Mouse (Mus musculus): Measurements from ENCODE around the gene Patj. TPM values are rescaled to one million over a fixed set of nuclear protein-coding genes. Genes with fewer than 3 reads are reported as not detected.
"Not testable (repeated sequence)": the region's sequence is repeated elsewhere in the genome, so short reads cannot be mapped to it uniquely, and the experiment has no call there.

Gene Patj
- polyA plus RNA-seq, 2 experiments, result 11.9 to 16.7 TPM

DNA sequence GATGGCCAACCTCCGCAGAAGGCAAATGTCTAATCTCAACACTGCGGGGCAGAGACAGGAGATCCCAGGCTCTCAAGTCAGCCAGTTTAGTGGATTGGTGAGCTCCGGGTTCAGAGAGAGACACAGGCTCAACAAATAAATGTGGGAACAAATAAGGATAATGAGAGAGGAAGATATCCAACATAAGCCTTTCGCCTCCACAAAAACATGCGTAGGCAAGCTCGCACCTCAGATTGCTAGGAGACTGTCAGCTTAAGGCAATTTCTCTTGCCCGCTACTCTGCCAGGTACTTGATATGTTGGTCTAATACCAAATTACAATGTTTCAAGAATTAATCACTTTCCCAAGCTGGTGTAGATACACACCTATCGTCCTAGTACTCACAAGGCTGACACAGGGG is 315.3 kb downstream of the Patj start:
- Histone ChIP-seq H3K9ac (ENCODE audit: low read depth, low read length, severe bottlenecking) (no peak overlapping the region), H3K9me3 (ENCODE audit: control insufficient read depth, low read length) (no peaks in the 10 kb centered on the region), H3K27me3 (ENCODE audit: control insufficient read depth, insufficient read depth, low read length) (no peaks in the 10 kb centered on the region), H3K4me3 (replicated peaks; ENCODE audit: low read length) (no peak overlapping the region), H3K4me2 (replicated peaks; ENCODE audit: low read depth, low read length, severe bottlenecking) (no peak overlapping the region), H3K36me3 (ENCODE audit: control insufficient read depth, insufficient read depth, low read length) (no peaks in the 10 kb centered on the region; the same call in 1 of the 2 replicates), H3K27ac (replicated peaks; ENCODE audit: low read depth, low read length) (no peak overlapping the region), H3K4me1 (ENCODE audit: control insufficient read depth, insufficient read depth, low read length) (no peaks in the 10 kb centered on the region)
- no peak for TF ChIP-seq POLR2A (IDR thresholded peaks at IDR 0.05; ENCODE audit: borderline replicate concordance, extremely low read depth, insufficient read depth, insufficient read length)
- DNase-seq (ENCODE audit: low spot score) (no peak), ATAC-seq (ENCODE audit: low FRiP score, low read depth) (no peak)
- WGBS, result 90% methylated on average over 8 of the region's 8 CpGs

DNA sequence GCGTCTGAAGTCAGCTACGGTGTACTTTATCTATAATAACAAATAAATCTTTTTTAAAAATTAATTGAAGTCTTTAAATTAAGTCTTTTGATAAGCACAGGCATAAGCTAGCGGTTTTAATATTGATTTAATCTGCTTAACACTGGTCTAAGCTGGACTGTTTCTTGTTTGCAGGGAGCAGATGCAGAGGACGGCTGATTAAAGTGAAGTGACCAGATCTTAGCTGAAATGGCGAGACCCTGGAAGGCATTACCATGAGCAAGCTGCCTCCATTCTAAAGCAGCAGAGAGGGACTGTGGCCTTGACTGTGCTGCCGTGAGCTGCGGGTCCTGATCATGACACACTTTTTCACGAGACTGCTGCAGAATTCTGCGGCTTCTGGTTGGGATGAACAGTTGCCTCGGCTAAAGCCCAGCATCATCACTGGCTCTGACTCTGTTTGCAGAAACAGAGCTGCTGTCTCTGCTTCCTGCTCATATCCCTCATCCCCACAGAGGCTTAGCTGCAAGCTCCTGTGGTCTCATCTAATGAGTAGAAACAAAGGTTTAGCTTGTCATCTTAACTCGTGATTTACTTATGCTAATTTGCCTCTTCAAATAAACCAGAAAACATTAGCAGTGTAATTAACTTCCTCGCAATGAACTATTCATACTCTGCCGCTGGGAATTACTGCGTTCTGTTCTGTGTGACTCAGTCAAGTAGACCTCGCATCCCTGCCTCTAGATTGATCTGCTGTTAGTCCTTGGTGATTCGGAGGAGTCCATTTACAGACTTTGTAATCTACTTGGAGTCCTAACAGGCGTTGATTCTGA is 322.4 kb downstream of the Patj start:
- no peaks in the 10 kb centered on the region for H3K9me3 ChIP-seq (ENCODE audit: control insufficient read depth, low read length)
- no peak overlapping the region for H3K27ac ChIP-seq (replicated peaks; ENCODE audit: low read depth, low read length)
- no peaks in the 10 kb centered on the region for H3K4me1 ChIP-seq (ENCODE audit: control insufficient read depth, insufficient read depth, low read length)
- H3K4me3 ChIP-seq (replicated peaks; ENCODE audit: low read length), result no peak overlapping the region
- WGBS, result 81% methylated on average over 17 of the region's 17 CpGs
- H3K4me2 ChIP-seq (replicated peaks; ENCODE audit: low read depth, low read length, severe bottlenecking), result no peak overlapping the region
- no peak for TF ChIP-seq POLR2A (IDR thresholded peaks at IDR 0.05; ENCODE audit: borderline replicate concordance, extremely low read depth, insufficient read depth, insufficient read length)
- H3K36me3 ChIP-seq (ENCODE audit: control insufficient read depth, insufficient read depth, low read length), result no peaks in the 10 kb centered on the region
- H3K27me3 ChIP-seq (ENCODE audit: control insufficient read depth, insufficient read depth, low read length), result no peaks in the 10 kb centered on the region
- no peak overlapping the region for H3K9ac ChIP-seq (ENCODE audit: low read depth, low read length, severe bottlenecking)
- no peak for ATAC-seq (ENCODE audit: low FRiP score, low read depth)
- no peak for DNase-seq (ENCODE audit: low spot score)

GRCm38 (mm10) chr4:98718547-98718917 is 322.9 kb downstream of the Patj start:
- no peak for ATAC-seq (ENCODE audit: low FRiP score, low read depth)
- Histone ChIP-seq H3K9ac (ENCODE audit: low read depth, low read length, severe bottlenecking) (no peak overlapping the region), H3K36me3 (ENCODE audit: control insufficient read depth, insufficient read depth, low read length) (no peaks in the 10 kb centered on the region), H3K4me2 (replicated peaks; ENCODE audit: low read depth, low read length, severe bottlenecking) (no peak overlapping the region), H3K27me3 (ENCODE audit: control insufficient read depth, insufficient read depth, low read length) (no peaks in the 10 kb centered on the region), H3K9me3 (ENCODE audit: control insufficient read depth, low read length) (no peaks in the 10 kb centered on the region), H3K4me1 (ENCODE audit: control insufficient read depth, insufficient read depth, low read length) (no peaks in the 10 kb centered on the region), H3K27ac (replicated peaks; ENCODE audit: low read depth, low read length) (no peak overlapping the region), H3K4me3 (replicated peaks; ENCODE audit: low read length) (no peak overlapping the region)
- DNase-seq (ENCODE audit: low spot score), result no peak
- no peak for TF ChIP-seq POLR2A (IDR thresholded peaks at IDR 0.05; ENCODE audit: borderline replicate concordance, extremely low read depth, insufficient read depth, insufficient read length)
- 79% methylated on average over 10 of the region's 10 CpGs for WGBS

DNA sequence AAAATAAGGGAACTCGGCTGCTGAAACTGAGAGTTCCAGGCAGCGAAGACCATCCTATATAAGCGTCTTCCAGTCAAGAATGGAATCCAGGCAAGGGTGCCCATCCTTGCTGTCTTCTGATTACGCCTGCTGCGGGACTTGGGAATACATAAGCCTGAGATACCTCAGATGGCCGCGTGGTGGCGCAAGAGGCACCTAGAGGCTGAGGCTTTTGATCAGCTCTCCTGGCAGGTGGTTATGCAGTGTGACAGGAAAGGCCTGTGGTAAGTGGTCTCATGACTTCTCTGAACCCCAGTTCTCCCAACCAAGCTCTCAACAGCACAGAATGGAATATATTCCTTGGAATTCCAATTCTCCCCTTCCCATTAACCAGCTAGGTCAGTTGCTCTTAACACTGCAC is 326.9 kb downstream of the Patj start:
- TF ChIP-seq POLR2A (IDR thresholded peaks at IDR 0.05; ENCODE audit: borderline replicate concordance, extremely low read depth, insufficient read depth, insufficient read length), result no peak
- H3K4me2 ChIP-seq (replicated peaks; ENCODE audit: low read depth, low read length, severe bottlenecking), result no peak overlapping the region
- H3K36me3 ChIP-seq (ENCODE audit: control insufficient read depth, insufficient read depth, low read length), result no peaks in the 10 kb centered on the region
- 13% methylated on average over 8 of the region's 8 CpGs for WGBS
- ATAC-seq (ENCODE audit: low FRiP score, low read depth) (no peak), DNase-seq (ENCODE audit: low spot score) (peak; percentile 72)
- H3K4me3 ChIP-seq (replicated peaks; ENCODE audit: low read length), result no peak overlapping the region
- no peaks in the 10 kb centered on the region for H3K9me3 ChIP-seq (ENCODE audit: control insufficient read depth, low read length)
- no peak overlapping the region for H3K9ac ChIP-seq (ENCODE audit: low read depth, low read length, severe bottlenecking)
- H3K4me1 ChIP-seq (ENCODE audit: control insufficient read depth, insufficient read depth, low read length), result peaks cover 3% of the 10 kb centered on the region; the same call in 1 of the 2 replicates
- 0 out of 2 replicates have a peak, but pooled peaks cover 3% of the 10 kb centered on the region for H3K27me3 ChIP-seq (ENCODE audit: control insufficient read depth, insufficient read depth, low read length)
- no peak overlapping the region for H3K27ac ChIP-seq (replicated peaks; ENCODE audit: low read depth, low read length)

GRCm38 (mm10) chr4:98724682-98725081 is 329.1 kb downstream of the Patj start:
- 95% methylated on average over 1 of the region's 1 CpGs for WGBS
- H3K9ac ChIP-seq (ENCODE audit: low read depth, low read length, severe bottlenecking); H3K36me3 ChIP-seq (ENCODE audit: control insufficient read depth, insufficient read depth, low read length); H3K4me3 ChIP-seq (replicated peaks; ENCODE audit: low read length); DNase-seq (ENCODE audit: low spot score); H3K9me3 ChIP-seq (ENCODE audit: control insufficient read depth, low read length); H3K27me3 ChIP-seq (ENCODE audit: control insufficient read depth, insufficient read depth, low read length); H3K4me2 ChIP-seq (replicated peaks; ENCODE audit: low read depth, low read length, severe bottlenecking); H3K4me1 ChIP-seq (ENCODE audit: control insufficient read depth, insufficient read depth, low read length); H3K27ac ChIP-seq (replicated peaks; ENCODE audit: low read depth, low read length); ATAC-seq (ENCODE audit: low FRiP score, low read depth): not testable (repeated sequence)

All from limb, embryonic 14.5 days (tissue).